Mouse (Mus musculus): ENCODE results near the gene Whrn.

DNA sequence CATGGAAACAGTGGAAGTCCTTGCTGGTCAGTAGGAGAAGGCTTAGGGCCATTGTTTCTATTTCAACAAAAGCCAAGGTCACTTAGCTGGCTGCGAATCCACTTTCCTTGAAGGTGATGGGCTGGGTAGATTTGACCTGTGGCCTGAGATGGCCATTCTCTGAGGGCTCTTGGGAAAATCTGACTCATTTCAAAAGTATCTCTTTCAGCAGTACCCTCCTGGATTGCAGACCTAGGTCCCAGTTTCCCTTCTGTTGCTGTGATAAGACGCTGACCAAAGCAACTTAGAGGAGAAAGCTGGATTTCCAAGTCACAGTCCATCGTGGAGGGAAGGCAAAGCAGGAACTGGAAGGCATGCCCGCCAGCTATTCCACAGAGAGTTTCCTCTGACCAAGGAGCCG is 8.2 kb upstream of the Whrn start:
- TF ChIP-seq HCFC1 (IDR thresholded peaks at IDR 0.05; ENCODE audit: borderline replicate concordance, insufficient read depth, low read length) (no peak), ZC3H11A (IDR thresholded peaks at IDR 0.05; ENCODE audit: borderline replicate concordance, low read depth, low read length) (no peak), MAFK (IDR thresholded peaks at IDR 0.05; ENCODE audit: insufficient read depth, low read depth, low read length) (no peak), ZNF384 (IDR thresholded peaks at IDR 0.05; ENCODE audit: low read depth, low read length) (no peak)

Data from ES-E14 (cell line).